Mouse (Mus musculus): Measurements from ENCODE around the gene Hist1h2af. TPM values are rescaled to one million over a fixed set of nuclear protein-coding genes. Genes with fewer than 3 reads are reported as not detected.
A peak's percentile ranks its signal among the peaks of the same experiment; 100 is the strongest.

The Hist1h2af gene
- 1 to 10 TPM in 1 of 2 experiments, not detected in 1; 2.0 TPM for total RNA-seq (2021)
- long read RNA-seq, experiment 1, result 0 reads
- long read RNA-seq, experiment 2, result 0 reads

GRCm38 (mm10) chr13:23533560-23534367 is at the start of gene Hist1h2af:
Hist1h2af (plus strand) TSS chr13:23533906.
- 0 out of 2 replicates have a peak, but pooled peaks have one; percentile 6 for TF ChIP-seq CTCF (IDR thresholded peaks at IDR 0.05)
- Histone ChIP-seq H3K4me3 (peak within 1 kb of the TSS; percentile 91), H3K27ac (peak within 1 kb of the TSS; percentile 28; the same call in 1 of the 2 replicates)
- peak; percentile 61 for DNase-seq
- intact Hi-C loops (cut with DNase I), result loop anchor here (5.0 kb wide), 2 partner anchors 49 to 1821 kb away; partner anchors contain the start of gene Hist1h4d

GRCm38 (mm10) chr13:23485271-23485670 is 48.4 kb upstream of the Hist1h2af start:
- DNase-seq, result no peak
- intact Hi-C loops (cut with DNase I), result no loop called here
- Histone ChIP-seq H3K27ac (no peak overlapping the region), H3K4me3 (no peak overlapping the region)
- TF ChIP-seq CTCF (IDR thresholded peaks at IDR 0.05), result no peak

- TF ChIP-seq CTCF (IDR thresholded peaks at IDR 0.05), result no peak
- H3K4me3 ChIP-seq, result peak within 1 kb of the TSS; percentile 63
- no peak within 1 kb of the TSS for H3K27ac ChIP-seq
- peak; percentile 52 for DNase-seq
- intact Hi-C loops (cut with DNase I), result no loop called here
Observed at GRCm38 (mm10) chr13:23488400-23489322, 45.0 kb upstream of the Hist1h2af start, which contains the start of gene Btn2a2. Btn2a2 (minus strand) TSS chr13:23488857.

- no peak for TF ChIP-seq CTCF (IDR thresholded peaks at IDR 0.05)
- intact Hi-C loops (cut with DNase I), result no loop called here
- Histone ChIP-seq H3K4me3 (no peak overlapping the region), H3K27ac (no peak overlapping the region)
- no peak for DNase-seq
Observed at GRCm38 (mm10) chr13:23490863-23491262, 42.8 kb upstream of the Hist1h2af start.

GRCm38 (mm10) chr13:23491263-23491662 is 42.4 kb upstream of the Hist1h2af start:
- TF ChIP-seq CTCF (IDR thresholded peaks at IDR 0.05), result no peak
- DNase-seq, result no peak
- Histone ChIP-seq H3K27ac (no peak overlapping the region), H3K4me3 (no peak overlapping the region)
- intact Hi-C loops (cut with DNase I), result no loop called here

GRCm38 (mm10) chr13:23491990-23492389 is 41.7 kb upstream of the Hist1h2af start:
- intact Hi-C loops (cut with DNase I), result no loop called here
- DNase-seq, result no peak
- no peak for TF ChIP-seq CTCF (IDR thresholded peaks at IDR 0.05)
- H3K27ac ChIP-seq, result no peak overlapping the region
- peak overlapping the region; percentile 31 for H3K4me3 ChIP-seq

GRCm38 (mm10) chr13:23495526-23495925 is 38.2 kb upstream of the Hist1h2af start:
- no peak overlapping the region for H3K4me3 ChIP-seq
- DNase-seq, result no peak
- intact Hi-C loops (cut with DNase I), result no loop called here
- no peak overlapping the region for H3K27ac ChIP-seq
- TF ChIP-seq CTCF (IDR thresholded peaks at IDR 0.05), result no peak

- no peak for DNase-seq
- intact Hi-C loops (cut with DNase I), result no loop called here
- Histone ChIP-seq H3K27ac (no peak overlapping the region), H3K4me3 (peak overlapping the region; percentile 50)
- no peak for TF ChIP-seq CTCF (IDR thresholded peaks at IDR 0.05)
Observed at GRCm38 (mm10) chr13:23497656-23498321, 35.9 kb upstream of the Hist1h2af start.

- DNase-seq, result no peak
- Histone ChIP-seq H3K27ac (no peak overlapping the region), H3K4me3 (peak overlapping the region; percentile 50)
- TF ChIP-seq CTCF (IDR thresholded peaks at IDR 0.05), result no peak
- intact Hi-C loops (cut with DNase I), result no loop called here
Observed at GRCm38 (mm10) chr13:23498653-23499052, 35.1 kb upstream of the Hist1h2af start.

- Histone ChIP-seq H3K27ac (no peak overlapping the region), H3K4me3 (no peak overlapping the region)
- no peak for TF ChIP-seq CTCF (IDR thresholded peaks at IDR 0.05)
- intact Hi-C loops (cut with DNase I), result no loop called here
- no peak for DNase-seq
Observed at GRCm38 (mm10) chr13:23499943-23500342, 33.8 kb upstream of the Hist1h2af start.

- no peak overlapping the region for H3K4me3 ChIP-seq
- peak; percentile 40 for DNase-seq
- H3K27ac ChIP-seq, result no peak overlapping the region
- intact Hi-C loops (cut with DNase I), result no loop called here
- TF ChIP-seq CTCF (IDR thresholded peaks at IDR 0.05), result no peak
Observed at GRCm38 (mm10) chr13:23500424-23501200, 33.1 kb upstream of the Hist1h2af start.
